Mouse (Mus musculus): ENCODE data around the gene Gmnn. TPM values are rescaled to one million over a fixed set of nuclear protein-coding genes. Genes with fewer than 3 reads are reported as not detected.

The Gmnn gene
- total and polyA plus RNA-seq, 3 experiments = 127 to 155 (median 129) TPM

GRCm38 (mm10) chr13:24702128-24702527 lies 59.6 kb downstream of the Gmnn start:
- H3K4me1 ChIP-seq (ENCODE audit: control insufficient read depth in 1 of 2, insufficient read depth in 2 of 2, low read length in 2 of 2) = no peaks in the 10 kb centered on the region
- no peaks in the 10 kb centered on the region for H3K79me2 ChIP-seq (ENCODE audit: control insufficient read depth, insufficient read depth, low read length, poor library complexity)
- H3K36me3 ChIP-seq (ENCODE audit: control insufficient read depth in 1 of 2, insufficient read depth in 2 of 2, low read length in 2 of 2) = 0 out of 4 replicates have a peak, but pooled peaks cover 0 to 2% of the 10 kb centered on the region in 2 experiments
- H3K9ac ChIP-seq (ENCODE audit: control insufficient read depth, low read depth, low read length, poor library complexity, severe bottlenecking) = no peak overlapping the region
- no peaks in the 10 kb centered on the region for H3K27me3 ChIP-seq (ENCODE audit: control insufficient read depth in 1 of 2, insufficient read depth in 2 of 2, low read length in 2 of 2)
- no peak overlapping the region for H3K27ac ChIP-seq (ENCODE audit: control insufficient read depth, low read depth, low read length)
- no peak for DNase-seq (ENCODE audit: low read depth, low spot score)
- TF ChIP-seq NRF1 (IDR thresholded peaks at IDR 0.05; ENCODE audit: insufficient read depth, low read depth, low read length, poor library complexity, severe bottlenecking) = no peak
- no peak for TF ChIP-seq MAX (IDR thresholded peaks at IDR 0.05; ENCODE audit: low read length)
- no peak for TF ChIP-seq CHD1 (IDR thresholded peaks at IDR 0.05; ENCODE audit: low read depth, low read length)
- TF ChIP-seq JUND (IDR thresholded peaks at IDR 0.05; ENCODE audit: low read depth, low read length) = no peak
- no peak overlapping the region for H3K4me3 ChIP-seq (ENCODE audit: control insufficient read depth in 1 of 2, insufficient read depth in 1 of 2, low read depth in 2 of 2, low read length in 2 of 2)
- H3K9me3 ChIP-seq (replicated peaks; ENCODE audit: insufficient read depth, low read length) = no peaks in the 10 kb centered on the region

Other genes starting within 250 kb of the Gmnn start
- gene Ripor2, start 179.7 kb downstream of the Gmnn start, total RNA-seq (2012; rRNA removed) = 13.5 and 13.9 TPM in 2 replicates
- gene Ripor2, start 179.7 kb downstream of the Gmnn start, polyA plus RNA-seq (2012; ENCODE audit: insufficient read depth in 1 of 2, insufficient read length in 2 of 2, low read depth in 1 of 2, low replicate concordance in 2 of 2, missing spikeins in 1 of 2) = 10 to 100 TPM in 1 of 2 experiments, not detected in 1; 18.5 TPM
- not detected in 2 replicates for gene Armh2, start 20.7 kb downstream of the Gmnn start, total RNA-seq (2012; rRNA removed)
- gene Armh2, start 20.7 kb downstream of the Gmnn start, polyA plus RNA-seq (2012; ENCODE audit: insufficient read depth in 1 of 2, insufficient read length in 2 of 2, low read depth in 1 of 2, low replicate concordance in 2 of 2, missing spikeins in 1 of 2) = under 1 TPM in 1 of 2 experiments, not detected in 1; 0.19 TPM
- gene BC005537, start 39.7 kb upstream of the Gmnn start, total RNA-seq (2012; rRNA removed) = 32.7 and 39.5 TPM in 2 replicates
- gene BC005537, start 39.7 kb upstream of the Gmnn start, polyA plus RNA-seq (2012; ENCODE audit: insufficient read depth in 1 of 2, insufficient read length in 2 of 2, low read depth in 1 of 2, low replicate concordance in 2 of 2, missing spikeins in 1 of 2) = 10 to 100 TPM; 48.8 to 62.6 TPM
- gene Acot13, start 69.6 kb upstream of the Gmnn start, total RNA-seq (2012; rRNA removed) = 45.7 and 51.8 TPM in 2 replicates
- 10 to 100 TPM in 1 of 2 experiments, not detected in 1; 57.3 TPM for gene Acot13, start 69.6 kb upstream of the Gmnn start, polyA plus RNA-seq (2012; ENCODE audit: insufficient read depth in 1 of 2, insufficient read length in 2 of 2, low read depth in 1 of 2, low replicate concordance in 2 of 2, missing spikeins in 1 of 2)
- 33.1 and 36.9 TPM in 2 replicates for gene Tdp2, start 69.8 kb upstream of the Gmnn start, total RNA-seq (2012; rRNA removed)
- gene Tdp2, start 69.8 kb upstream of the Gmnn start, polyA plus RNA-seq (2012; ENCODE audit: insufficient read depth in 1 of 2, insufficient read length in 2 of 2, low read depth in 1 of 2, low replicate concordance in 2 of 2, missing spikeins in 1 of 2) = 10 to 100 TPM in 1 of 2 experiments, not detected in 1; 45.3 TPM
- gene D130043K22Rik, start 83.2 kb upstream of the Gmnn start, total RNA-seq (2012; rRNA removed) = not detected in 2 replicates
- not detected for gene D130043K22Rik, start 83.2 kb upstream of the Gmnn start, polyA plus RNA-seq (2012; ENCODE audit: insufficient read depth in 1 of 2, insufficient read length in 2 of 2, low read depth in 1 of 2, low replicate concordance in 2 of 2, missing spikeins in 1 of 2)
- gene Aldh5a1, start 175.7 kb upstream of the Gmnn start, total RNA-seq (2012; rRNA removed) = 0.04 and 0.07 TPM in 2 replicates
- gene Aldh5a1, start 175.7 kb upstream of the Gmnn start, polyA plus RNA-seq (2012; ENCODE audit: insufficient read depth in 1 of 2, insufficient read length in 2 of 2, low read depth in 1 of 2, low replicate concordance in 2 of 2, missing spikeins in 1 of 2) = under 1 TPM in 1 of 2 experiments, not detected in 1; 0.15 TPM
- 0.56 and 0.92 TPM in 2 replicates for gene Gpld1, start 181.2 kb upstream of the Gmnn start, total RNA-seq (2012; rRNA removed)
- under 1 TPM in 1 of 2 experiments, not detected in 1; 0.03 TPM for gene Gpld1, start 181.2 kb upstream of the Gmnn start, polyA plus RNA-seq (2012; ENCODE audit: insufficient read depth in 1 of 2, insufficient read length in 2 of 2, low read depth in 1 of 2, low replicate concordance in 2 of 2, missing spikeins in 1 of 2)